Mouse (Mus musculus) layer of hippocampus, postnatal 10 days (tissue): ENCODE measurements around the gene Wdr66. TPM values are rescaled to one million over a fixed set of nuclear protein-coding genes. Genes with fewer than 3 reads are reported as not detected.
A peak's percentile ranks its signal among the peaks of the same experiment; 100 is the strongest.

ENCODE experiments used
- DNase-seq, 2 experiments: peaks; one replicate each; pipeline ENCODE4 v3.0.0; 2021; ENCODE audit warnings: low spot score in 2 of 2
- total RNA-seq, 2 experiments: library from RNA; stranded (reverse); gene quantifications; 2 replicates each; pipeline ENCODE4 v1.2.3; 2021

The Wdr66 gene
- total RNA-seq, 2 experiments from 2014 or later, result 5.4 to 7.3 TPM

- DNase-seq, result no peak
These were observed 16.9 kb downstream of the Wdr66 start for GRCm38 (mm10) chr5:123268477-123269474.

DNA sequence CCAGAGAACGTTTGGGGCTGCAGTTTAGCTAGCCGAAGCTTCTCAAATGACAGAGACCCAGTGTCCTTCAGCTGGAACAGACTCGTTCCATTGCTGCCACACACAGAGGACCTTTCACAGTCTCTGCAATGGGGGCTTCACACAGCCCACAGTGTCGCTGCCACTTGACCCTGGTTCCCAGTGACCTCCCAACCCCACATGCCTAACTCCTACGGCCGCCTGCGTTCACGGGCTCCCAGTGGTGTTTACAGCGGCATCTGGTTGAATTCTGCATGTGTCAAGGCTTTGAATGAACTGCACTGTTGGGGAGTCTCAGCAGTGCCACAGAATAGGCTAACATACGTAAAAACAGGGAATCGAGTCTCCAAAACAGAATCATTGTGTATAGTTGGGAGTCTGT, 19.0 kb downstream of the Wdr66 start:
- no peak for DNase-seq

DNA sequence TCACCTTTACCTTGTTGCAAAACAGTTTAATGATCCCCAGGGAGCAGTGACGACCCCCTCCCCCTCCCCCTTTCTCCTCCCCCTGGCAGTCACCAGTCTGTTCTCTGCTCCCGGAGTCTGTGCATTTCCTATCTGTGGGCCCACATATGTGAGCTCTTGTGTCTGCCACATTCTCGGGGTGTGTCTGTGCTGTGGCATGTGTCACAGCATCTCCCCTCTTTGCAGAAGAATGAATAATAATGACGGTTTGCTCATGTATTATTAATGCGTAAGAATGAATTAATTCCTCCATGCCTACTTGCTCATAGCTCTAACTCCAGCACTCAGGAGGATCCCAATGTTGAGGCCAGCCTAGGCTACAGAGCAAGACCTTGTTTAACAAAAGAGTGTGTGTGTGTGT, 21.0 kb downstream of the Wdr66 start:
- no peak for DNase-seq

DNA sequence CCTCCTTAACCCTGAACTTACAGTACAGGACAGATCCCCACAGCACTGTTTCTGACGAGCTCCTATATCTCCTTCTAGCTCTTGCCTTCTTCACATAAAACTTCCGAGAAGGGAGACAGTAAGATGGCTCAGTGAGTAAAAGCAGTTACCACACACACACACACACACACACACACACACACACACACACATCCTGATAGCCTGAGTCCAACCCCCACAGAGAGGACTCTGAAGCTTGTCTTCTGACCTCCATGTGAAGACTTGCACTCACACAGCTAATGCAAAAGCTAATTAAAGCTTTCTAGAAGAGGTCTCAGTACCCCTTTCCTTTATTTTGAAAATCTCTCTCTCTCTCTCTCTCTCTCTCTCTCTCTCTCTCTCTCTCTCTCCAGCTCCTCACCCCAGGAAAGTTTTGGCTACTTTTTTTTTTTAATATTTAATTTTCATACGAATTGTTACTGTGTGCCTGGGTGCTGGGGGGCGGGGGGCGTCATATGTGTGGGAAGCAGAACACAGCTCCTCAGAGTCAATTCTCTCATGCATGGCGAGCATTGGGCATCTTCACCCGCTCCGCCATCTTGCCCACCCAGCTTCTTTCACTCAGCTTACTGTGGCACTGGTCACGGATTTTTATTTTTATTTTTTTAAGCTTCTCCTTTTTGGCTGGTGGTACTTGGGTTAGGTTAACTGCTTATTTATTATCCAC, 24.9 kb downstream of the Wdr66 start:
- no peak for DNase-seq

DNA sequence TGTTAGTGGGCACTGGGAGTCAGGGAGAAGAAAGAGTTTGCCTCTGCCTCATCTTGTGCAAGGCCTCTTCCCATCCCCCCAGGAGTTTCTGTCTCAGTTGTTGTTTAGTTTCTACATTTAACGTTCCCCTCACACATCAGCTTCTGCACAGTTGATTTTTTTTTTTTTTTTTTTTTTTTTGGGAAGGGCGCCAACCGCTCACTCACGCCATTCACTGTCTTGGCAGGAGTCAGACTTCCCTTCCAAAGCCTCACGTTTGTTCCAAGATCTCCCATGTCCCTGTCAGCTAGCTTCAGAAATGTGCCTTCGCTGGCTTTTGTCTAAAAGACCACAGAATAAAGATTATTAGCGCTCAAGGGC, 25.4 kb downstream of the Wdr66 start:
- no peak for DNase-seq

DNA sequence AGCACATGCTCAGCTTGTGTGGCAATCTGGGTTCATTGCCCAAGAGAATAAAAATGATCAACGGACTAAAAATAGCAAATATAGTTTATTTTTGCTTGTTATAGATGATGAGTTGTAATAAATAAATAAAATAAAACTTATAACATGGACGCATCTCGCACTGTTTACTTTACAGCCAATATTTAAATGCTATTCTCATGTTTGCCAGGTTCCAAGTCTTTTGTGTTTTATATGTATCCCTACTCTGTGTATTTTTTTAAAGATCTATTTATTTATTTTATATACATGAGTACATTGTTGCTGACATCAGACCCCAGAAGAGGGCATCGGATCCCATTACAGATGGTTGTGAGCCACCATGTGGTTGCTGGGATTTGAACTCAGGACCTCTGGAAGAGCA, 25.8 kb downstream of the Wdr66 start:
- DNase-seq, result no peak

GRCm38 (mm10) chr5:123279248-123279647, 27.3 kb downstream of the Wdr66 start:
- no peak for DNase-seq

GRCm38 (mm10) chr5:123281336-123282136, 29.6 kb downstream of the Wdr66 start:
- DNase-seq, result no peak

DNA sequence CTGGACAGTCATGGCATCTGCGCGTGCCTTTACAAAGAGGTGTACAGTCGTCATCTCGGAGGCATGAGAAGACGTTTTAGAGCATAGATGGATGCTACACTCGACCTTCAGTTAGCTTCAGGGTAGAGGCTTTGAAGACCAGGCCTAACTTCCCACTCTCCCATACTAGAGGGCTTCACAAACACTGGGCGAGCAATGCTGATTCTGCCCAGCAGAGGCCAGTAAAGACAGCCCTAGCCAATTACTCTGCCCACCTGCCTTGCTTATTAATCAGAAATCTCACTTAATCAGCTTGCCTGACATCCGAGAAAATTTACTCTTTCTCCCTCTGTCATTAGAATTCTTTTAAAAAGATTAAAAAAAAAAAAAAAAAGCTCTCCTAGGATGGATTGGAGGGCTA, 33.3 kb downstream of the Wdr66 start:
- DNase-seq, result peak; percentile 72 to 77

DNA sequence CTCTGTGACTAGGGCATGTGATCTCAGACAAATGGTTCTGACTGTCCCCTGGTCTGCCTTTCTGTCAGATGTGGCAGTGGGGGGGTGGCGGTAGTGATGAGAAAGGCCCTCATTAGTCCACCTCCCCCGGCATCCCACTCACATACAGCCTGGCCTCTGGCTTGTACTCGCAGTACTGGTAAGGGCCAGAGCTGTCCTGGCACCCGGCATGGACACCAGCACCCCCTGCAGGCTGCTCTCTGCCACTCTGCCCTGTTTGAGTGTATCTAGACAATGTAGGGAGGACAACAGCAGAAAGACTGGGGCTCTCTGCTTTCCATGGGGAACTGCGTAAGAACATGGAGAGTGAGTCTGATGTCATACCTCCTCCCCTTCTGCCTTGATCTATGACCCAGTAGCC, 36.2 kb downstream of the Wdr66 start:
- no peak for DNase-seq

DNA sequence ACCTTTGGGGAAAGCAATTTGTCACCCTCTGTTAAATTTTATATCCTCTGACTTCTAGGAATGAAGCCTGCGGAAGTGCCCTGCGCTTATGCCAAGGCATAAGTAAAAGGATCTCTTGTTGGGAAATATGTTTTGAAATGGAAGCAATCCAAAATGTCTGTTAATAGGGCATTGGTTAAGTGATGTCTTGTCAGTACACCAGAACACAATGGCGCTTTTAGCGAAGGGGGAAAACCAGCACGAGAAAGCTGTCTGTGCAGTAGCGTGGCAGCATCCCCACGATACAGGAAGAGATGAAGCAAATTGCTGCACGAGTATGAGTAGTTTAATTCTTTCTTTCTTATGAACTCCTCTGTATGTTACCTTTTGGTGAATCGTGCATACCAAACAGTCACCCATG, 42.8 kb downstream of the Wdr66 start:
- no peak for DNase-seq

DNA sequence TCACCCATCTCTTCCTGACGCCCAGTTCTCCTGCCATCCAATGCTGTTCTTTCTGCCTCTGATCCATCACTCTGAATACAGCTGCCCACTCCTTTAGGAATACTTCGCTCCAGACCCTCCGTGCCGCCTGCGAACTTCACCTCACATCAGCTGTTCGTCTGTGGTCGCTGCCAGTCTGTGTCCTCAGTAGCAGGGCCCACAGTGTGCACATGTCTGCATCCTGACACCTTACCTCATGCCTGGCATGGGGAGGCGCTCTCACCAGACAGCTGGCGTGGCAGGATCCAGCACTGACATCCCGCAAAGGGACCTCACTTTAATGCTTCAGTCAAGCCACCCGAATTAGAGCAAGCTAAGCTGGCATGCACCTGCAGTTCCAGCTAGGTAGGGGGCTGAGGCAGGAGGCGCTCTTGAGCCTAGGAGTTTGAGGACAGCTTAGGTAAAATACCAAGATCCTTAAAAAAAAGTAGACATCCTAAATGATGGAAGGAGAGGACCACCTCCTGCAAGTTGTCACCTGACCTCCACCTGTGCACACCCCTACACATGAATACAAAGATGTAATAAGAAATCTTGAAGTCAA, 44.4 kb downstream of the Wdr66 start:
- DNase-seq, result no peak

- DNase-seq, result no peak
These were observed 45.3 kb downstream of the Wdr66 start for GRCm38 (mm10) chr5:123296972-123297754.

DNA sequence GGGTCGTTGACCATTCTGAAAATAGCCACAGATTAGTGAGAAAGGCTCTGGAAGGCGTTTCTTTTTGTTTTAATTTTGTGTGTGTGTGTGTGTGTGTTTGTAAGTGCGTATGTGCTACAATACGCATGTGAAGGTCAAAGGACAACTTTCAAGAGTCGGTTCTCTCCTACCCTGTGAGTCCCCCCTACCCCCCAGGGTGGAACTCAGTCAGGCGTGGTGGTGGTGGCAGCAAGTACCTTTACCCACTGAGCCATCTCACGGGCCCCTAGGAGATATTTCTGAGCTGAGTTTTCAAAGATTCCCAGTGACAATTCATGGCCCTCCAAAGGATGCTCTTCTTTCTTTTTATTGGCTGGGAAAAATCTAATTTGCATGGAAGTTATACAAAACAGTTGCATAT, 45.9 kb downstream of the Wdr66 start:
- no peak for DNase-seq

DNA sequence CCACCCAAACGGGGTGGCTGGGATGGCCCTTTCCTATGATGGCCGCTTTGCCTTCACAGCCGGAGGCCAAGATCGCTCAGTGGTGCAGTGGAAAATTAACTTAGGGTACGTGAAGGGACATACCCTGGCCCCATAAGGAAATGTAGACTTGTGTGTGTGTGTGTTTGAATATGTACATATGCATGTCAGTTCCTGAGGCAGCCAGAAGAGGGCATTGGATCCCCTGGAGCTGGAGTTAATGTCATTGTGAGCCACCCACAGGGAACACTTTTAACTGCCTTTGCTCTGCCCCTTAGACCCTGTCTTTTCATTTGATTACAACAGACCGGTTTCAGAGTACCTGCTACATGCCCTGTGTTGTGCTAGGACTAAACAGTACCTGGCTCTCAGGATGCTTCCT, 46.6 kb downstream of the Wdr66 start:
- no peak for DNase-seq

- DNase-seq, result no peak
These were observed 48.7 kb downstream of the Wdr66 start for GRCm38 (mm10) chr5:123300496-123301034.

GRCm38 (mm10) chr5:123301780-123302521, 50.0 kb downstream of the Wdr66 start:
- DNase-seq, result no peak

GRCm38 (mm10) chr5:123307630-123308282, 55.9 kb downstream of the Wdr66 start:
- DNase-seq, result no peak

- DNase-seq, result no peak
These were observed 57.9 kb downstream of the Wdr66 start for GRCm38 (mm10) chr5:123309816-123310215.
